Mouse (Mus musculus) spleen, adult 2 months (tissue): ENCODE measurements at regions not wholly inside any gene's neighbourhood (a gene's known extent, or its start where the extent isn't known, plus 50 kb on each side); places are given as distances from the start of the nearest gene placed in this dataset.

Experiments
- DNase-seq, 2 experiments: peaks; one replicate each; pipeline versions ENCODE4 v3.0.0 to v3.0.0-alpha.2; 2012 to 2021; ENCODE audit warnings: low spot score in 2 of 2, low read depth in 1 of 2
- H3K27ac ChIP-seq: fragments of 200-500 bp; 2 replicates; pipeline ENCODE4 v1.5.1; 2012; ENCODE audit warnings: low read length, inconsistent platforms; ENCODE audit not compliant: insufficient read depth
- H3K27me3 ChIP-seq: fragments of 200-500 bp; 2 replicates; pipeline ENCODE4 v1.6.1; 2012; ENCODE audit warnings: mild to moderate bottlenecking, moderate library complexity, low read length, inconsistent platforms; ENCODE audit not compliant: control insufficient read depth, insufficient read depth
- H3K36me3 ChIP-seq: fragments of 200-500 bp; 2 replicates; pipeline ENCODE4 v1.6.1; 2012; ENCODE audit warnings: mild to moderate bottlenecking, low read length, inconsistent platforms; ENCODE audit not compliant: control insufficient read depth, insufficient read depth
- H3K4me1 ChIP-seq: fragments of 200-500 bp; 2 replicates; pipeline ENCODE4 v1.6.1; 2011; ENCODE audit warnings: inconsistent platforms; ENCODE audit not compliant: control insufficient read depth, insufficient read depth, insufficient read length
- H3K4me3 ChIP-seq: fragments of 200-500 bp; 2 replicates; pipeline ENCODE4 v1.5.1; 2011; ENCODE audit warnings: mild to moderate bottlenecking, inconsistent platforms; ENCODE audit not compliant: insufficient read depth, insufficient read length; ENCODE audit errors: extremely low read depth
- CTCF ChIP-seq: fragments of 200-500 bp; IDR thresholded peaks from 2 replicates; pipeline ENCODE4 v1.5.1; 2011; ENCODE audit warnings: mild to moderate bottlenecking, inconsistent platforms; ENCODE audit not compliant: insufficient read depth, insufficient read length, insufficient replicate concordance; ENCODE audit errors: extremely low read depth
- POLR2A ChIP-seq: fragments of 200-500 bp; IDR thresholded peaks from 2 replicates; pipeline ENCODE4 v1.6.1; 2011; ENCODE audit warnings: low read depth, low read length, inconsistent platforms
- WGBS: fragments of 180-500 bp; shearing (Covaris S2); methylation state at CpG from one replicate; pipeline ENCODE4 v1.1.7; 2018; 5-methylcytosine and 5-hydroxymethylcytosine counted together

GRCm38 (mm10) chr9:63875193-63875592, 117.4 kb upstream of the Smad3 start:
- 85% methylated on average over 5 of the region's 5 CpGs for WGBS
- no peaks in the 10 kb centered on the region for H3K27me3 ChIP-seq
- TF ChIP-seq POLR2A = no peak
- no peaks in the 10 kb centered on the region for H3K4me1 ChIP-seq
- no peak overlapping the region for H3K4me3 ChIP-seq
- no peak overlapping the region for H3K27ac ChIP-seq
- no peak for DNase-seq
- H3K36me3 ChIP-seq = no peaks in the 10 kb centered on the region

- Histone ChIP-seq H3K36me3 (no peaks in the 10 kb centered on the region), H3K27me3 (no peaks in the 10 kb centered on the region), H3K27ac (no peak overlapping the region), H3K4me3 (no peak overlapping the region), H3K4me1 (no peaks in the 10 kb centered on the region)
- WGBS = 90% methylated on average over 11 of the region's 11 CpGs
- no peak for DNase-seq
- TF ChIP-seq CTCF (no peak), POLR2A (no peak)
Observed at GRCm38 (mm10) chr9:63864350-63864749, 106.6 kb upstream of the Smad3 start.

- DNase-seq = no peak
- Histone ChIP-seq H3K27me3 (no peaks in the 10 kb centered on the region), H3K4me3 (no peak overlapping the region), H3K4me1 (no peaks in the 10 kb centered on the region), H3K27ac (no peak overlapping the region), H3K36me3 (no peaks in the 10 kb centered on the region)
- TF ChIP-seq POLR2A = no peak
- 83% methylated on average over 4 of the region's 4 CpGs for WGBS
Observed at GRCm38 (mm10) chr9:63863328-63863727, 105.5 kb upstream of the Smad3 start.

GRCm38 (mm10) chr9:63862427-63862826, 104.6 kb upstream of the Smad3 start:
- no peaks in the 10 kb centered on the region for H3K4me1 ChIP-seq
- no peak for DNase-seq
- H3K27me3 ChIP-seq = no peaks in the 10 kb centered on the region
- H3K36me3 ChIP-seq = no peaks in the 10 kb centered on the region
- 31% methylated on average over 6 of the region's 6 CpGs for WGBS
- TF ChIP-seq CTCF = no peak
- TF ChIP-seq POLR2A = no peak
- no peak overlapping the region for H3K4me3 ChIP-seq
- no peak overlapping the region for H3K27ac ChIP-seq

- H3K4me3 ChIP-seq = no peak overlapping the region
- DNase-seq = no peak
- 92% methylated on average over 4 of the region's 4 CpGs for WGBS
- no peak for TF ChIP-seq CTCF
- TF ChIP-seq POLR2A = no peak
- no peaks in the 10 kb centered on the region for H3K27me3 ChIP-seq
- H3K27ac ChIP-seq = no peak overlapping the region
- no peaks in the 10 kb centered on the region for H3K4me1 ChIP-seq
- H3K36me3 ChIP-seq = no peaks in the 10 kb centered on the region
Observed at GRCm38 (mm10) chr9:63861418-63861817, 103.6 kb upstream of the Smad3 start.

GRCm38 (mm10) chr9:63860196-63860595, 102.4 kb upstream of the Smad3 start:
- no peaks in the 10 kb centered on the region for H3K4me1 ChIP-seq
- no peak for DNase-seq
- no peaks in the 10 kb centered on the region for H3K27me3 ChIP-seq
- no peak overlapping the region for H3K4me3 ChIP-seq
- TF ChIP-seq POLR2A = no peak
- TF ChIP-seq CTCF = no peak
- no peaks in the 10 kb centered on the region for H3K36me3 ChIP-seq
- no peak overlapping the region for H3K27ac ChIP-seq
- WGBS = 96% methylated on average over 2 of the region's 2 CpGs

- Histone ChIP-seq H3K36me3 (no peaks in the 10 kb centered on the region), H3K4me1 (no peaks in the 10 kb centered on the region), H3K27me3 (no peaks in the 10 kb centered on the region), H3K27ac (no peak overlapping the region), H3K4me3 (no peak overlapping the region)
- DNase-seq = no peak
- TF ChIP-seq CTCF (no peak), POLR2A (no peak)
- 83% methylated on average over 9 of the region's 9 CpGs for WGBS
Observed at GRCm38 (mm10) chr9:63856065-63856736, 98.4 kb upstream of the Smad3 start.
